Mouse (Mus musculus): Measurements from ENCODE around the gene Insrr. TPM values are rescaled to one million over a fixed set of nuclear protein-coding genes. Genes with fewer than 3 reads are reported as not detected.
"Not testable (repeated sequence)": the region's sequence is repeated elsewhere in the genome, so short reads cannot be mapped to it uniquely, and the experiment has no call there.

Insrr gene
- total RNA-seq, 4 experiments from 2014 or later = 0.49 to 1.00 (median 0.68) TPM

- DNase-seq (ENCODE audit: low spot score in 2 of 2) = no peak
These were observed 18.5 kb upstream of the Insrr start for GRCm38 (mm10) chr3:87778283-87778682.

- no peak for DNase-seq (ENCODE audit: low spot score in 2 of 2)
These were observed 17.7 kb upstream of the Insrr start for GRCm38 (mm10) chr3:87779086-87779485.

GRCm38 (mm10) chr3:87783282-87784023, 13.3 kb upstream of the Insrr start:
- DNase-seq (ENCODE audit: low spot score in 2 of 2) = no peak

- DNase-seq (ENCODE audit: low spot score in 2 of 2) = no peak
These were observed 11.6 kb upstream of the Insrr start for GRCm38 (mm10) chr3:87785156-87785555.

GRCm38 (mm10) chr3:87785626-87786214, 11.0 kb upstream of the Insrr start:
- DNase-seq (ENCODE audit: low spot score in 2 of 2) = no peak

GRCm38 (mm10) chr3:87789248-87789647, 7.5 kb upstream of the Insrr start:
- no peak for DNase-seq (ENCODE audit: low spot score in 2 of 2)

- DNase-seq (ENCODE audit: low spot score in 2 of 2) = no peak
These were observed 7.0 kb upstream of the Insrr start for GRCm38 (mm10) chr3:87789768-87790167.

- DNase-seq (ENCODE audit: low spot score in 2 of 2) = no peak
These were observed 1.8 kb upstream of the Insrr start, which contains the start of gene Ntrk1 for GRCm38 (mm10) chr3:87794922-87795325. TSS of gene Ntrk1 (minus strand) at chr3:87795162.

- DNase-seq (ENCODE audit: low spot score in 2 of 2) = peak in 1 of 2 experiments; percentile 28
These were observed 1.1 kb upstream of the Insrr start for GRCm38 (mm10) chr3:87795336-87796277.

GRCm38 (mm10) chr3:87801681-87802080, 4.9 kb downstream of the Insrr start:
- no peak for DNase-seq (ENCODE audit: low spot score in 2 of 2)

- DNase-seq (ENCODE audit: low spot score in 2 of 2) = no peak
These were observed 7.4 kb downstream of the Insrr start for GRCm38 (mm10) chr3:87804038-87804677.

- DNase-seq (ENCODE audit: low spot score in 2 of 2) = no peak
These were observed 12.7 kb downstream of the Insrr start for GRCm38 (mm10) chr3:87809322-87809962.

GRCm38 (mm10) chr3:87811297-87811696, 14.5 kb downstream of the Insrr start:
- no peak for DNase-seq (ENCODE audit: low spot score in 2 of 2)

GRCm38 (mm10) chr3:87812413-87812812, 15.7 kb downstream of the Insrr start:
- DNase-seq (ENCODE audit: low spot score in 2 of 2) = no peak

- DNase-seq (ENCODE audit: low spot score in 2 of 2) = no peak
These were observed 16.1 kb downstream of the Insrr start for GRCm38 (mm10) chr3:87812873-87813272.

GRCm38 (mm10) chr3:87816166-87816565, 19.4 kb downstream of the Insrr start:
- DNase-seq (ENCODE audit: low spot score in 2 of 2) = no peak

- peak; percentile 44 to 72 for DNase-seq (ENCODE audit: low spot score in 2 of 2)
These were observed 19.9 kb downstream of the Insrr start for GRCm38 (mm10) chr3:87816646-87817093.

- no peak for DNase-seq (ENCODE audit: low spot score in 2 of 2)
These were observed 21.5 kb downstream of the Insrr start for GRCm38 (mm10) chr3:87818226-87818625.

GRCm38 (mm10) chr3:87824206-87824605, 27.5 kb downstream of the Insrr start, which contains the start of gene Pear1:
TSS of gene Pear1 (minus strand) at chr3:87824306.
- DNase-seq (ENCODE audit: low spot score in 2 of 2) = not testable (repeated sequence)

GRCm38 (mm10) chr3:87828435-87828834, 31.7 kb downstream of the Insrr start:
- DNase-seq (ENCODE audit: low spot score in 2 of 2) = no peak

- DNase-seq (ENCODE audit: low spot score in 2 of 2) = no peak
These were observed 32.3 kb downstream of the Insrr start for GRCm38 (mm10) chr3:87829025-87829424.

All from layer of hippocampus, adult 8-10 months (tissue).